Mouse (Mus musculus): ENCODE data around the gene Npas3.

Npas3 gene

GRCm38 (mm10) chr12:53694346-53694745, 445.9 kb downstream of the Npas3 start:
- no peak for DNase-seq (ENCODE audit: low read depth, low spot score)

GRCm38 (mm10) chr12:53695324-53695723, 446.8 kb downstream of the Npas3 start:
- no peak for DNase-seq (ENCODE audit: low read depth, low spot score)

DNA sequence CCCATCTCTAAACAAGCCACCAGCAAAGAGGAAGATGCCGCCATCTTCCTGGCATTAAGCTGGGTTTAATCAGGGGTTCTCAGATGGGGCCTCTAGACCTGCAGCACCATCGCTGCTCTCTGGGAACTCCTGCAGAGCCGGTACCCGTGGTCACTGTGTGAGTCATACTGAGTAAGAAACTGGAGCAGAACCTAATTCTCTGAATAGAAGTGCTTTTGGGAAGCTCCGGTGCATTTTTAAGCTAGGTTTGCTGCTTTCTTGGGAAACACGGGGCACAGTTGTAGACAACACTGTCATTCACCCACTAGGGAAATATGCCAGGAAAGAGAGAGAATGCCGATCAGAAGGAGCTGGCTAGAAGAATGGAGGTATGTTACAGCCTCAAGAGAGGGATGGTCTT, 449.2 kb downstream of the Npas3 start:
- no peak for DNase-seq (ENCODE audit: low read depth, low spot score)

DNA sequence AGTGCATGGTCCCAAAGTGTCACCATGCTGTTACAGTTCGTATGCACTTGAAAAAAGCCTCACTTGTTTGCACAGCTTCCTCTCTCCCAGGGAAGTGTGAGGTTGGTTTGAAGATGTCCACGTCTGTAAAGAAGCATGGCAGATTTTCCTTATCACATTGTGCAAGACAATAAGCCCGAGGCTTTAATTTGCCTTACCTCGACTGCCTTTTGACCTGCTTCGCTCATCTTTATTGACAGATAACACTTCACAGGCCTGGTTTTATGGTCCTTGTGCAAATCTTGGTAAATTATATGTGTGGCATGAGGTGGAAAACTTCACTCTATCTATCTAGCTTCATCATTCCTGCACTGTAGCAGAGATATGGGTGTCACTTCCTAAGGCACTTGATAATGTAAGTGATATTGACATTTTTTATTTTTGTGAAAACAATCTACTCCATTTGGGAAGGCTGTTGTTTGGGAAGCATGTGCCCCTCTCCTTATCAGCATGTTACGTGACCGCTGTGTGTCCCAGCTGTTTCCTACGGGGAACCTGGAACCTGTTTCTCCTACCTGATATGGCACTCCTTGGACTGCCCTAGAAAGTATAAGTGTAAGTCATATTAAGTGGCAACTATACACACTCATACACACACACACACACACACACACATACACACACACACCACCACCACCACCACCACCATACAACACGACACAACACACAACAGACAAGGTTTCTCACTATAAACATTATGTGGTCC, 450.2 kb downstream of the Npas3 start:
- DNase-seq (ENCODE audit: low read depth, low spot score), result no peak

- no peak for DNase-seq (ENCODE audit: low read depth, low spot score)
These were observed 471.4 kb downstream of the Npas3 start for GRCm38 (mm10) chr12:53719896-53720295.

GRCm38 (mm10) chr12:53722156-53722555, 473.7 kb downstream of the Npas3 start:
- DNase-seq (ENCODE audit: low read depth, low spot score), result no peak

- no peak for DNase-seq (ENCODE audit: low read depth, low spot score)
These were observed 474.5 kb downstream of the Npas3 start for GRCm38 (mm10) chr12:53722718-53723698.

DNA sequence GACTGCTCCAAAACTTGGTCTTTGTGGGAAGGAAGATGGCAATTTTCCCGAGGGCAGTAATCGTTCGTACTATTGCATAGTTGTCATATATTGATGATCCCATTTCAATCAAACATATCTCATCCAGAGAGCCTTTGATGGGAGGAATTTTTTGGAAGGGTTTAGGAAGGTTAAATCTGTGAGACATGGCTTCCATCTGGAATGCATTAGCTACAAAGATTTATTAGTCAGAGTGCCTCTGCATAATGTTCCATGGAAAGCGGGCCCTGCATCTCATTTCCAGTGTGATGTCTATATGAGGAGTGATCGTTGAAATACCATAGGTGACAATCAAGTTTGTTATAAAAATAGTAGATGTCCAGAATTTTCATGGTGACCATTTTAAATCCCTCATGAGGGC, 480.8 kb downstream of the Npas3 start:
- no peak for DNase-seq (ENCODE audit: low read depth, low spot score)

DNA sequence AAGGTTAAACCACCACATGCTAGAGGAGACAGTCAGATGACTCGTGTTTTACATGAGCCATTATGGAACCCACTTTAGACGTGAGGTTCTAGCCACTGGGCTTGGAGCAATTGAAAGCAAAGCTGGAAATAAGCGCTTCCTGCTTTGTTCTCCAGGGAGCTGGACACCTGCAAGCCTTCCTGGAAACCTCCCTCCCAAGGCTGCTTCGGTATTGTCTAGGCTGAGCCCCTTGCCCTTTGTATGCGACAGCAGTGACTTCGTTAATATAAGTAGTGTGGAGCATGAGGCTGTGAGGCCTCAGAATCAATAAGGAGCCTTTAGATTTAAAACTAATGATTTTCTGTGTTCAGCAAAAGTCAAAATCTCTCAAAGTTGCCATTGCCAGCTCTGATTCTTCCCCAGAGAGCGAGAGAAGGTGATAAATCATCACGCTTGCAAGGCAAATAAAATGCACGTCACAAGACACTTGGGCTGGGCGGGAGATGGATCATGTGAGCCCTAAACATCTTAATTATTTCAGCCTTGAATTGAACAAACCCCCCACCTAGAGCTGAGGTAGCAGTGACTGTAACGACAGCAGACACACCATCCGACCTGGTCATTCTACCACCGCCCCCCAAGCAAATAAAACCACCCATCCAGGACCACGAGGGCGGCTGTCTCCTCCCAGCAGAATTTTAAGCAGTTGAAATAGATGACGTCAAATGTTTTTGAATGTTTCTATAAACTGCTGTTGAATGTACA, 490.2 kb downstream of the Npas3 start:
- DNase-seq (ENCODE audit: low read depth, low spot score), result no peak

GRCm38 (mm10) chr12:53746653-53747052, 498.2 kb downstream of the Npas3 start:
- DNase-seq (ENCODE audit: low read depth, low spot score), result no peak

DNA sequence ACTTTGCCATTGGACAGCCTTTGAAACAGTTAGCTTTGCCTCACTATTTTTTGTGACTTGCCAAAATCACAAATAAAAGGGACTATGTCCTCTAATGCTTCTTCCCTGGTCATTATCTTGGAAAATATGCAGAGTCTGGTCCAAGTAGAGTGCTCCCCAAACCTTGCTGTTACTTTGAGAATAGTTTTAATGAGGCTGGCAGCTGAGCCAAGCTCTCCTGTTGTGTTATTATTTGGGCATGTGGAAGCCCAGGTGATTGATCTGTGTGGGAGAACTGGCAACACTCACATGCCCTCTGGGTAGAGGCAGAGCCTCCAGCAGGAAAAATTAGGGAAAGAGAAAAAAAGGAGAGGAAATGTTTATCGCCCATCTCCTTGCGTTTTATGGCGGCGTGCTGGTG, 500.9 kb downstream of the Npas3 start:
- DNase-seq (ENCODE audit: low read depth, low spot score), result no peak

- DNase-seq (ENCODE audit: low read depth, low spot score), result no peak
These were observed 504.0 kb downstream of the Npas3 start for GRCm38 (mm10) chr12:53752281-53753072.

DNA sequence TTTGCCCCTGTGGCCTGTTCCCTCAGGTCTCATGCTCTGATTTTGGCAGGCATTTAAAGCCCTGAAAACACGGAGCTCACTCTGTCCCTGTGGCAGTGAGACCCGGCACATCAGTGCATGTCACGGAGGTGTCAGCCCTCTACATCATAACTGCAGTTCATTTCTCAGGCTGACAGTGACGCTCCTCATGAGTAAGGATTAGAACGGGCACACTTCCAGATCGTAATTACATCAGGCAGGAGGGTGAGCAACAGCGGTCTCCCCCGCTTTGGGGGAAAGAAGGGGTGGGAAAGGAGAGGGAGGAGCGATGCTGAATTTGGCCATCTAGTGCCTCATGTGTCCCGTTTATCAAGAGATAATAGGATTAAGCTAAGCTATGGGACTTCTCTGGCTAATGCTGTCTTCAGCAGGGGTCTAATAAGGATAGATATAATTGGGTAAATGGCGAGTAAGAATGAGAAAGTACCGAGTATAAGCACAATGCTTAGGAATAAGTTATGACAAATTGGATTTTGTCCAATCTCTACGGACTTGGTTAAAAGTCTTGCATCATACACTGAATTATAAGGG, 505.0 kb downstream of the Npas3 start:
- no peak for DNase-seq (ENCODE audit: low read depth, low spot score)

GRCm38 (mm10) chr12:53754236-53754635, 505.8 kb downstream of the Npas3 start:
- no peak for DNase-seq (ENCODE audit: low read depth, low spot score)

DNA sequence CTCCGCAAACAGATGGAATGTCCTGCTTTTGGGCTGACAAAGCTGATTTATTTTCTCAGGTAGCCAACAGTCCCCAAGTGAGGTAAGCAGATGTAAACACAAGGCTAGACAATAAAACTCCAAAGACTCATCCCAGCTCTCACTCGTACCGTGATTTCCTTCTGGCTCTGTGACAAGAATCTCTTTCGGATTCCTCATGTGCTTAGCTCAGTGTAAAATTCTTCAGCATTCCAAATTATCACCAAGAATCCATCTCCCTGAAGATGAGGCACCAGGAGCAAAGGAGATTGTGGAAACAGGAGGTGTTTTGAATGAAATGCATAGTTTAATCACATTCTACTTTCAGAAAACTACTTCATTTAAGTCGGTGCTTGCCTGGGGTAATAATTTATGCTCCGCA, 509.2 kb downstream of the Npas3 start:
- no peak for DNase-seq (ENCODE audit: low read depth, low spot score)

- no peak for DNase-seq (ENCODE audit: low read depth, low spot score)
These were observed 509.9 kb downstream of the Npas3 start for GRCm38 (mm10) chr12:53758356-53758755.

GRCm38 (mm10) chr12:53764143-53764542, 515.7 kb downstream of the Npas3 start:
- no peak for DNase-seq (ENCODE audit: low read depth, low spot score)

DNA sequence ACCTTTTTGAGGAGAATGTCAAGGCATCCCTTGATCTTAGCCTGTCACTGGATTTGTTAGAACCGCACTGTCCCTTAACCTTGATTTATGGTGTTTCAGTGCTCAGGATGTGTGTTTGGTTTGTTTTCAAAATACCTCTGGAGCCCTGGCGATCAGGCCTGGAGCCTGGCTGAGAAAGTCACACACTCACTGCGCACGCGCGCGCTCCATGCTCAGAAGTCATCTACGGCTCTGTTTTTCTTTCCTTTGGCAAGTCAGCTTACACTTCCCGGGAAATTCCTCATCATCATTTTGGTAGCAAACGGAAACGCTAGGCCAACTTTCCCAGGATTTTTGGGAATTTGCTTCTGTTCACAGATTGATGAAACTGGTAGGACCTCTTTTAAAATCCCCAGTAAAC, 519.9 kb downstream of the Npas3 start:
- DNase-seq (ENCODE audit: low read depth, low spot score), result no peak

- DNase-seq (ENCODE audit: low read depth, low spot score), result no peak
These were observed 523.0 kb downstream of the Npas3 start for GRCm38 (mm10) chr12:53771394-53771936.

DNA sequence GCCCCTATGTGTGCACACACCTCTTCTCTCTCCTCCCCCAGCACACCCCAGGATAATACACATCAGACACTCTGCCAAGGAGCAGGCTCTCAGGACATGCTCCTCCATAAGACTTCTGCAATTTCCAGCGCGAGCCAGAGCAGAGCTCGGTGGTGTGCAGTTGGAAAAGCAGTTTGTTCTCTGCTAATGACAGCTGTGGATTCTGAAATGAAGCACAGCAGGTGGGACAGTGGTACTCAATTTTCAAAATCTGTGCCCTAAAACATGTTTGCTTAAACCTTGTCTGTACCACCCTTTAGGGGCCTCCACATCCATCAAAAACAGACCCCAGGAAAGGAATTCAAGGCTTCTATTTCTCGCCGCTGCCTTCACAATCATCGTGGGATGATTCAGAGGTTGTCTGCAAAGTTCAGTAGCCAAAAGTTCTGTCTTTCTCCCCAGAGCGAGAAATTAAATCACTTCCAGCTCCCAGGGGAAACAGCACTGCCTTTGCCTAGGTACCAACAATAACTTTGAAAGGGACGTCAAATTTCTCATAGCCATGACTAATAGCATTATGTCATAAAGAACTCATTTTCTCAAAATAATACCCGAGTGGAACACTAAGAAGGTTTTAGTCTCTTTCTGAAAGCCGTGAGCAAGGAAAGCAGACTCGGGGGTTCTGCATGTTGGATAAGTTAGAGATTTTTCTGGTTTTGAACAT, 533.5 kb downstream of the Npas3 start:
- DNase-seq (ENCODE audit: low read depth, low spot score), result no peak

All from A20 (cell line).